In the genomic region with DNA sequence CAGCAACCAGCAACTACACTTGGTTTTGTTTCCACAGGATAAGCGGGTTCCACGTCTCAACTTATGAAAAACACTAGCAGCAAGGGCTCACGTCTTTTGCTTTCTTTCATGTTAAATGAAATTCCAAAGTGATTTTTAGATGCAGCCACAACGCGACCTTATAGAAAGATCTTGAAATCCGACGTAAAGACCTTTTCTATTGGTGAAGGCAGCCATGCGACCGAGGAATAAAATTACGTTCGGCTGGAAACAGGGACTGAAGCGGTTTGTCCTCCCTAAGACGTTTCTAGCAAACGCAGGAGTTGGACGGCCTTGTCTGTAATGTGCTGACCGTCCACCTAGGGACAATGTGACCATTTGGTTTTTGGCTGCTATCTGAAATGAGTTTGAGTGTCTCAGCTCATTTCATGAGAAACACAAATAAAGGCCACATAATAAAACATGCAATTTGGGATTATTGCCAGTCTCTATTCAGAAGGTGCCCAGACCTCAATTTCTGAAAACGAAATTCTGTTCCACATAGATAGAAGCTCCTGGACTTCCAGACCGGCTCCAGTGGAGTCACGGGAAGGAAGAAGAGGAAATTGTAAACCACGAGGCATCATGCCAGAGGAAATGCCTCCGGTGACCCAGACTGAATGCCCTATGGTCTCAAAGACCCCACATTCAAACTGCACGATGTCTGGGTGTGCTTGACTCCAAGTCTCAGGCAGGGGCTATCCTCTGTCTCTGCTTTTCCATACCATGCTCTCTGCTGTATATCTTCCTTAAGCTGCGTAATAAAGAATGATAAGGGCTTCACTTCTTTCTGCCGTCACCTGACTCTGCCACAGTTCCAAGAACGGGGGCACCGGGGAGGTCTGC, we compare ENCODE assay signal across 8 mouse cellular contexts. TPM values are rescaled to one million over a fixed set of nuclear protein-coding genes. Genes with fewer than 3 reads are reported as not detected.
A peak's percentile ranks its signal among the peaks of the same experiment; 100 is the strongest.
DNase-seq lines count a peak whose midpoint lies in the region; ATAC-seq and TF ChIP-seq lines count a peak whose summit lies in the region.

No protein-coding gene starts in this region.

- no peaks in the 10 kb centered on the region for H3K9me3 ChIP-seq in hindbrain, embryonic 10.5 days
- H3K9me3 ChIP-seq in hindbrain, embryonic 12.5 days (replicated peaks), result no peaks in the 10 kb centered on the region
- no peaks in the 10 kb centered on the region for H3K9me3 ChIP-seq in hindbrain, embryonic 14.5 days (ENCODE audit: control insufficient read depth, low read length)
- no peaks in the 10 kb centered on the region for H3K9me3 ChIP-seq in liver, embryonic 12.5 days (replicated peaks)

- no peak for ATAC-seq in hindbrain, embryonic 12.5 days (ENCODE audit: low FRiP score)
- no peak for ATAC-seq in hindbrain, embryonic 14.5 days (ENCODE audit: low FRiP score)
- ATAC-seq in liver, embryonic 12.5 days, result no peak
- ATAC-seq in megakaryocyte-erythroid progenitor cell, adult 5-6 weeks (replicated peaks; ENCODE audit: low FRiP score, low TSS enrichment, poor library complexity, severe bottlenecking), result no peak

- H3K4me3 ChIP-seq in hindbrain, embryonic 10.5 days, result no peak overlapping the region
- H3K4me3 ChIP-seq in hindbrain, embryonic 12.5 days, result no peak overlapping the region
- H3K4me3 ChIP-seq in hindbrain, embryonic 14.5 days (replicated peaks; ENCODE audit: low read length), result no peak overlapping the region
- H3K4me3 ChIP-seq in liver, embryonic 12.5 days, result no peak overlapping the region
- H3K4me3 ChIP-seq in thymus, adult 2 months (ENCODE audit: control insufficient read depth, insufficient read depth, low read length), result no peak overlapping the region

- H3K4me2 ChIP-seq in hindbrain, embryonic 12.5 days (replicated peaks), result no peak overlapping the region
- peak overlapping the region; percentile 24 for H3K4me2 ChIP-seq in hindbrain, embryonic 14.5 days (replicated peaks)
- H3K4me2 ChIP-seq in liver, embryonic 12.5 days, result 0 out of 2 replicates have a peak overlapping the region, but pooled peaks have one; percentile 2

- no peak for TF ChIP-seq CTCF in thymus, adult 2 months (IDR thresholded peaks at IDR 0.05; ENCODE audit: borderline replicate concordance, control insufficient read depth, extremely low read depth, insufficient read depth, low read length, poor library complexity)

- H3K9ac ChIP-seq in hindbrain, embryonic 12.5 days, result no peak overlapping the region
- no peak overlapping the region for H3K9ac ChIP-seq in hindbrain, embryonic 14.5 days
- H3K9ac ChIP-seq in liver, embryonic 12.5 days, result no peak overlapping the region

- WGBS in hindbrain, embryonic 10.5 days, result 74% methylated on average over 26 of the region's 26 CpGs
- WGBS in hindbrain, embryonic 12.5 days, result 62% methylated on average over 26 of the region's 26 CpGs
- WGBS in hindbrain, embryonic 14.5 days, result 56% methylated on average over 26 of the region's 26 CpGs
- 48% methylated on average over 26 of the region's 26 CpGs for WGBS in liver, embryonic 12.5 days (ENCODE audit: insufficient replicate concordance)
- 59% methylated on average over 26 of the region's 26 CpGs for WGBS in thymus, adult 2 months

- H3K27ac ChIP-seq in hindbrain, embryonic 10.5 days, result peak overlapping the region; percentile 76
- H3K27ac ChIP-seq in hindbrain, embryonic 12.5 days, result no peak overlapping the region; the same call in 1 of the 2 replicates
- H3K27ac ChIP-seq in hindbrain, embryonic 14.5 days, result peak overlapping the region; percentile 52; the same call in 1 of the 2 replicates
- 0 out of 2 replicates have a peak overlapping the region, but pooled peaks have one; percentile 22 for H3K27ac ChIP-seq in liver, embryonic 12.5 days
- no peak overlapping the region for H3K27ac ChIP-seq in thymus, adult 2 months (ENCODE audit: control insufficient read depth, insufficient read depth, low read length)

- H3K4me1 ChIP-seq in hindbrain, embryonic 10.5 days (replicated peaks), result peaks cover 20% of the 10 kb centered on the region
- H3K4me1 ChIP-seq in hindbrain, embryonic 12.5 days, result peaks cover 10% of the 10 kb centered on the region; the same call in 1 of the 2 replicates
- H3K4me1 ChIP-seq in hindbrain, embryonic 14.5 days (replicated peaks; ENCODE audit: control insufficient read depth, insufficient read depth, low read length), result peaks cover 20% of the 10 kb centered on the region
- 0 out of 2 replicates have a peak, but pooled peaks cover 3% of the 10 kb centered on the region for H3K4me1 ChIP-seq in liver, embryonic 12.5 days
- no peaks in the 10 kb centered on the region for H3K4me1 ChIP-seq in thymus, adult 2 months (replicated peaks; ENCODE audit: control insufficient read depth, insufficient read depth, low read length)

- no peaks in the 10 kb centered on the region for H3K27me3 ChIP-seq in hindbrain, embryonic 10.5 days (ENCODE audit: insufficient read depth, poor library complexity, severe bottlenecking)
- H3K27me3 ChIP-seq in hindbrain, embryonic 12.5 days, result no peaks in the 10 kb centered on the region
- no peaks in the 10 kb centered on the region for H3K27me3 ChIP-seq in hindbrain, embryonic 14.5 days (ENCODE audit: control insufficient read depth, insufficient read depth, low read length)
- H3K27me3 ChIP-seq in liver, embryonic 12.5 days (replicated peaks), result no peaks in the 10 kb centered on the region
- H3K27me3 ChIP-seq in thymus, adult 2 months (ENCODE audit: control insufficient read depth, insufficient read depth, low read length), result no peaks in the 10 kb centered on the region

- TF ChIP-seq POLR2A in thymus, adult 2 months (IDR thresholded peaks at IDR 0.05; ENCODE audit: control insufficient read depth, extremely low read depth, insufficient read depth, low read length, poor library complexity), result no peak

- H3K36me3 ChIP-seq in hindbrain, embryonic 10.5 days, result no peaks in the 10 kb centered on the region
- H3K36me3 ChIP-seq in hindbrain, embryonic 12.5 days, result no peaks in the 10 kb centered on the region
- no peaks in the 10 kb centered on the region for H3K36me3 ChIP-seq in hindbrain, embryonic 14.5 days (replicated peaks; ENCODE audit: control insufficient read depth, insufficient read depth)
- no peaks in the 10 kb centered on the region for H3K36me3 ChIP-seq in liver, embryonic 12.5 days
- H3K36me3 ChIP-seq in thymus, adult 2 months (ENCODE audit: control insufficient read depth, insufficient read depth, low read length), result no peaks in the 10 kb centered on the region

- DNase-seq in hindbrain, embryonic 10.5 days (ENCODE audit: low spot score), result peak; percentile 5
- DNase-seq in embryo, embryonic 11 days, result peak; percentile 16
- DNase-seq in hindbrain, embryonic 14.5 days (ENCODE audit: low spot score), result peak; percentile 47
- DNase-seq in urinary bladder, postnatal 10 days (ENCODE audit: low spot score), result no peak
- no peak for DNase-seq in thymus, adult 2 months

RNA-seq across cellular contexts. Expression of a gene that starts 33.3 kb away (rescaled TPM):
- polyA plus RNA-seq in hindbrain, embryonic 10.5 days (2016; fragmentation: Nextera tagmentation; extraction: Ambion mirVana), result not detected in 2 replicates
- polyA plus RNA-seq in hindbrain, embryonic 12.5 days (2016; fragmentation: Nextera tagmentation; extraction: Ambion mirVana), result not detected in 2 replicates
- polyA plus RNA-seq in hindbrain, embryonic 14.5 days (2014; fragmentation: Nextera tagmentation; extraction: Ambion mirVana), result not detected in 2 replicates
- not detected in 2 replicates for polyA plus RNA-seq in liver, embryonic 12.5 days (2016; fragmentation: Nextera tagmentation; extraction: Ambion mirVana)
- not detected in 2 replicates for total RNA-seq in megakaryocyte-erythroid progenitor cell, adult 5-6 weeks (2014; fragmentation: Nextera tagmentation)
- total RNA-seq in megakaryocyte-erythroid progenitor cell, adult 5-6 weeks (2017), result not detected in 2 replicates
- not detected in 2 replicates for polyA plus RNA-seq in thymus, adult 2 months (2012; rRNA removed)

Comparison
In these comparisons a context has a peak if more than half of its experiments do, and no peak if none do; other contexts are left out.
1. H3K27ac ChIP-seq: peak in hindbrain, embryonic 10.5 days (single experiment), hindbrain, embryonic 14.5 days (single experiment) and liver, embryonic 12.5 days (single experiment); none in hindbrain, embryonic 12.5 days (single experiment) and thymus, adult 2 months (single experiment).
2. DNase-seq: peak in hindbrain, embryonic 10.5 days (single experiment), embryo, embryonic 11 days (single experiment) and hindbrain, embryonic 14.5 days (single experiment); none in urinary bladder, postnatal 10 days (single experiment) and thymus, adult 2 months (single experiment).